Mouse (Mus musculus) adipose tissue, adult 10 weeks (tissue): ENCODE results near the gene Rps27. TPM values are rescaled to one million over a fixed set of nuclear protein-coding genes. Genes with fewer than 3 reads are reported as not detected.

Source experiments
- polyA plus RNA-seq: library from polyadenylated mRNA; stranded (reverse); fragments of 350-450 nt; fragmentation: Illumina TruSeq; extraction: RNeasy Lipid Tissue Mini Kit (QIAGEN cat#74804); gene quantifications from one replicate; pipeline ENCODE4 v1.2.3, GENCODE M21; 2014; ENCODE audit warnings: low read depth, low replicate concordance

Gene Rps27
- 3,735 TPM for polyA plus RNA-seq

DNA sequence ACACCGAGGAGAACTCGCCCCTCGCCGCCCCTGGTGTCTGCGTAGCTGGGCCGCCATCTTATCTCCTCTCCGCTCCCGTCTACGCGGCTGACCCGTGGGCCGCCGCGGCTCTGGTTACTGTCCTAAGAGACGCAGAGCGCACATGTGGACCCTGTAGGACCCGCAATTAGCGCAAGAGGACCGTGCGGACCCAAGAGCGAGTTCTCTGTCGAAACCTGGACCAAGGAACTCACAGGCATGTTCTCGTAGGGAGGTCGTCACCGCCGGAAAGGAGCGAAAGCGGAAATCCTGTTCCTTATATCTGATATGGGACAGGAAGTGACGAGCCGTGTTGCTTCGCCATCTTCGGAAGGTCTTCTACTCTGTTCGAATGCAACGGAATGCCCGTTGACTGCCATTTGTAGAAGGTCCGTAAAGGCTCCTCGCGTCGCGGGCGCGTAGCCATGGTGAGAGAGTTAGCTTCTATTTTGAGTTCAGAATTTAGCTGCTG, at the start of gene Rps27, which contains the start of gene Rab13:
TSS of gene Rps27 (minus strand) at position 275 of the 490 bp plus-strand sequence.
TSS of gene Rab13 (plus strand) at position 319 of the 490 bp plus-strand sequence.

DNA sequence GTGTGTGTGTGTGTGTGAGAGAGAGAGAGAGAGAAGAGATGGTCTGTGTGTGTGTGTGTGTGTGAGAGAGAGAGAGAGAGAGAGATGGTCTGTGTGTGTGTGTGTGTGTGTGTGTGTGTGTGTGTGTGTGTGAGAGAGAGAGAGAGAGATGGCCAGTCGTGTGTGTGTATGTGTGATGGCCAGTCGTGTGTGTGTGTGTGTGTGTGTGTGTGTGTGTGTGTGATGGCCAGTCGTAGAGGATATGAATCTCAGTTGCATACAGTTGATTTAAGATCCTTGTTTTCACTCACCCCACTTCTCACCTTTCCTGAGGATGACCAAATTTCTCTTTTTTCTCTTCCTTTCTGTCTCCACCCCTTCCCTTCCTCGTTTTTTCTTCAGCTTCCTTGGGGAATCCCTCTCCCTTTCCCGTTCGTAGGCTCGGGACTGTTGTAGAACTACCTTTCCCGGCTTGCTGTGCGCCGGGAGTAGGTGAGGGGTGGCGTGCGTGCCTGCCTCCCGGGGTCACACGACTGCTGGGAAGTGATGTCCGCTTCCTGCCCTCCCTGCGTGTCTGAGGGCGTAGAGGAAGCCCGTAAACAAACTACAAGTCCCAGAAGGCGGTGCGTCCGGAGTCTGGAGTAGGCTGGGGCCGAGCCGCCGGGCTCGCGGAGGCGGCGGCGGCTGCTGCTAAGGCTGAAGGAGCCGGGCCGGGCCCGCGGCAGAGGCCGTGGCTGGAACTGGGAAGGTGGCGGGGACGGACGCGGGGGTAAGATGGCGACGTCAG, 40.4 kb upstream of the Rps27 start, which contains the start of gene Crtc2:
TSS of gene Crtc2 (plus strand) at position 511 of the 766 bp plus-strand sequence.

DNA sequence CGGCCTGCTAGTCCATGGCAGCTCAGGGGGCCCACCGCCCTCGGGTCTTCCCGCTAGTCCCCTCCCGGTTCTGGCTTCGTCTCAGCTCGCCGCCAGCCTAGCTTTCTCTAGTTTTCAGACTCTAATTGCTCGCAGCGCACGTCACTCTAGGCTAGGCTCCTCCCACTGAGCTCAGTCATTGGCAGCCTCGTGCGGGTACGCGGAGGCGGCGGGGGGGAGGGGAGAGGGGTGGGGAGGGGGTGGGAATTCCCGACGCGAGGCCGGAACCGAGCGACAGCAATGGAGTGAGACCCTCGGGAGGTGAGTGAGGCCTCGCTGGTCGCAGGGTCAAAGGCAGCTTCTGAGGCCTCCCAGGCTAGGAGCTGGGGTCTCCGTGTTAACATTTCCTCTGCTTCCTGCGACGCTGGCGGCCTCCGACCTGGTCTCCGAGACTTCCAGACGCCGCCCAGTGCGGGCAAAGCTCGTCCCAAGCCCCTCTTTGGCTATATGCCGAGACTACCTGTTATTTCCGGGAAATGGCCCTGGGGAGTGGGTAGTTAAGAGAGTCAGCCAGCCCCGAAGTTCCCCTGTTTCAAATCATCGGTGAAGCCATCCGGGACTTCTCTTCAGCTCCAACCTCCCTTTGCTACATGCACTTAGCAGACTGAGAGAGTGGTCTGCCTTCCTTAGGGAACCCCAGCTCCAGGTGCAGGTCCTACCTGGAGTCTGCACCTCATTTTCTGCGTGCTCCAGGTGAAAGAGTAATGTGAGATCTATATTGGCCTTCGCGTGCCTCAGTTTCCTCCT, 34.7 kb upstream of the Rps27 start, which contains the start of gene Slc39a1:
TSS of gene Slc39a1 (plus strand) at position 213 of the 786 bp plus-strand sequence.

DNA sequence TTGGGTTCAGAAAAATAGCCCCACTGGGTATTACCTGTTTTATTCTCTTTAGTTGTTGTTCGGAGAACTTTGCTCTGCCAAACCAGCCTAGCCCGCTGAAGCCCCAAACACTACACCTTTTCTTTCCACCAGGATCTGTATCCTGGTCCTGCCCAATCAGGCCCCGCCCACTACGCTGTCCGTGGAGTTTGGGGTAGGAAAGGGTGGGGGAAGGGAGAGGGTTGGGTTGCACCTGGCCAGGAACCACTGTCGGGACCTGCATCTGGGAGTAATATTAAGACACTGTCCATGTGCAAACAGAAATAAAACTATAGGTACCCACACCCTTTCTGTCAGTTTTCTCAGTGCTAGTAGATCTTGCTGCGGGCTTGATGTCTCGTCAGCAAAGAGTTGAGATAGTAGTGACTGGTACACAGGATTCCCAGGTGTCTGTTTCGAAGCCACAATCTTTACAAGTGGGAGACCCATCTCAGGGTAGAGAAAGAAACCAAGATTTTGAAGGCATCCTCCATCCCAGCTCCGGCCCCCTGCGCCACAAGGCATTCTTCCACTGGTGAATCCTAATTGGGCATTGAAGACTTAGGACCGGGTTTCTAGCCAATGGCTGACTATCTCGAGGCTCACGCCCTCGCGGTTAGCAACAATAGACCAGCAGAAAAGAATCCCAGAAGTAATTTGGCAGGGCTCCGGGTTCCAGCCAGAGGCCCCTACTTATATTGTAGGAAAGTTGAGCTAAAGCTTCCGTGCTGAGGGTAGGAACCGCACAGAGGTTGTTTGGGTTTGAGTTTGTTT, 29.7 kb upstream of the Rps27 start, which contains the start of gene Creb3l4:
TSS of gene Creb3l4 (minus strand) at position 529 of the 792 bp plus-strand sequence.

DNA sequence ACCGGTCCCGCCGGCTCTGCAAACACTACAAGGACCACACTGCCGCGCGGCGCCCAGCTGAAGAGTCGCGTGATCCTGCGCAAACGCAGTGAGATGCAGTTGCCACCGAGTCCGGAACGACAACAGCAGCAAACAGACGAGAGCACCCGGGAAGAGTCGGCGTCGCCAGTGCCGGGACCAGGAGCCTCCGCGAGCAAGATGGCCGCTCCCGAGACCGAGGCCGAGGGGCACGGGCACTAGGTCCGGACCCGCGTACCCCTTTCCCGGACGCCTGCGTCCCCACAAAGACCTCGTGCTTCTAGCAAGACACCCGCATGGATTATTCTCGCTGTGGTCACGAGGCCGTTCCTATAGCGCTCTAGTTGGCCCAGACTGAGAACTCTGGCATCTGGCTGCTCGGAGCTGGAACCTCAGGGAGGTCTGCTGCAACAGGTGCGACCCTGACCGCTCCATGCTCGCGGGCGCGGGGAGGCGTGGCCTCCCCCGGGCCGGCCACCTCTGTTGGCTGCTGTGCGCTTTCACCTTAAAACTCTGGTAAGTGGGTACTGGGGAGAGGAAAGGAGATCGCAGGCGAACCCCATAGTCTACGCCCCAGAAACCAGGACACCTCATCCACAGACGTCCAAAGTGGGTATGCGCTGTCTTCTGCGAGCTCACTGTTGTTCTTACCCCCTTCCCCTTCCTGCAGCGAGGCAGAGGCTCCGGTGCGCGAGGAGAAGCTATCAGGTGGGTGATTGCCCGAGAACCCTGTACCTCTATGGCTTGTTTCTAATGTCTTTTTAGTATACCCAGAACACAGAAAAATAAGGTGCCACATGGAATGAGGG, 18.3 kb upstream of the Rps27 start, which contains the start of gene Jtb:
TSS of gene Jtb (plus strand) at position 91 of the 827 bp plus-strand sequence.

Other genes with a start within 250 kb of the Rps27 start
- gene Hax1, start 214.9 kb downstream of the Rps27 start, polyA plus RNA-seq: 74.8 TPM
- gene 4933434E20Rik, start 162.0 kb downstream of the Rps27 start, polyA plus RNA-seq: 87.0 TPM
- 93.6 TPM for gene Ubap2l, start 161.0 kb downstream of the Rps27 start, polyA plus RNA-seq
- 218 TPM for gene Tpm3, start 141.0 kb downstream of the Rps27 start, polyA plus RNA-seq
- 0.76 TPM for gene Nup210l, start 109.5 kb downstream of the Rps27 start, polyA plus RNA-seq
- 21.7 TPM for gene Rab13, start within 50 bp of the Rps27 start, polyA plus RNA-seq
- gene Jtb, start 17.9 kb upstream of the Rps27 start, polyA plus RNA-seq: 72.0 TPM
- 4.3 TPM for gene Creb3l4, start 29.9 kb upstream of the Rps27 start, polyA plus RNA-seq
- 86.1 TPM for gene Slc39a1, start 34.5 kb upstream of the Rps27 start, polyA plus RNA-seq
- 44.9 TPM for gene Crtc2, start 40.5 kb upstream of the Rps27 start, polyA plus RNA-seq
- 8.7 TPM for gene Dennd4b, start 51.5 kb upstream of the Rps27 start, polyA plus RNA-seq
- 19.4 TPM for gene Gatad2b, start 79.5 kb upstream of the Rps27 start, polyA plus RNA-seq
- gene Slc27a3, start 176.3 kb upstream of the Rps27 start, polyA plus RNA-seq: 5.7 TPM
- 33.2 TPM for gene Ints3, start 220.0 kb upstream of the Rps27 start, polyA plus RNA-seq